Mouse (Mus musculus): ENCODE results near the gene Flot1. TPM values are rescaled to one million over a fixed set of nuclear protein-coding genes. Genes with fewer than 3 reads are reported as not detected.

The Flot1 gene
- polyA plus RNA-seq, 1 experiment from 2014 or later: 111 TPM

DNA sequence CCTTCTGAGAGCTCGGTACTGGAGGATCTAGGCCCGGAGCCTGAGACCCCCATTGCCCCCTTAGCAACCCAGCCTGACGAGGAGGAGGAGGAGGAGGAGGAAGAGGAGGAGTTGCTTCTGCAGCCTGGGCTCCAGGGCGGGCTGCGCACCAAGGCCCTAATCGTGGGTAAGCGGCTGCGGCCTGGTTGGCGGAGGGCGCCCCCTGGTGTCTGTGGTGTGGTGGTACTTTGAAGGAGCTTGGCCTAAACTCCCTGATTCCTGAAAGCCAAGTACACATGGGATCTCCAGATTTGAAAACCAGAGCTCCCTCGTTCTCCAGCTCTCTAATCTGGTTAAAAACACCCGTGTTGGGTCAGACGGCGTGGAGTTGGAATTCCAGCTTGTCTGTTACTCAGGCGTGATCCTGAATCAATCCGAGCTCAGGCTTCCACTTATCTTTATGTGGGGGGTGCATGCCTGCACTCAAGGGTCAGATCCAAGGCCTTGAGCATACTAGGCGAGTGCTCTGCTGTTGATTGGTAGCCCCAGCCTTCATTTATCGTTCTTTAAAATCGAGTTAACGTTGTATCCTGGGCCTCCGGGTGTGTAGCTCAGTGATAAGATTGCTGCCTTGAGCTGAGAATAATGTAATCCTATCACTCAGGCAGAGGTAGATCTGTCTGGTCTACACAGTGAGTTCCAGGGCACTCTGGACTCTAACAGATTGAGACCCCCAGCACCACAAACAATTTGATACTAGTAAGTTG lies 50.9 kb downstream of the Flot1 start:
- H3K4me2 ChIP-seq: peak overlapping the region; percentile 27
- 31% methylated on average over 21 of the region's 21 CpGs for WGBS
- 0 out of 2 replicates have a peak, but pooled peaks cover 2% of the 10 kb centered on the region for H3K9me3 ChIP-seq
- H3K27ac ChIP-seq (replicated peaks): 0 out of 2 replicates have a peak overlapping the region, but pooled peaks have one; percentile 20
- H3K36me3 ChIP-seq: peaks cover 24% of the 10 kb centered on the region
- ATAC-seq (ENCODE audit: low FRiP score, low read depth): no peak
- H3K27me3 ChIP-seq: no peaks in the 10 kb centered on the region
- no peak overlapping the region for H3K9ac ChIP-seq
- H3K4me3 ChIP-seq: peak overlapping the region; percentile 1; the same call in 1 of the 2 replicates
- H3K4me1 ChIP-seq (replicated peaks): peaks cover 50% of the 10 kb centered on the region

DNA sequence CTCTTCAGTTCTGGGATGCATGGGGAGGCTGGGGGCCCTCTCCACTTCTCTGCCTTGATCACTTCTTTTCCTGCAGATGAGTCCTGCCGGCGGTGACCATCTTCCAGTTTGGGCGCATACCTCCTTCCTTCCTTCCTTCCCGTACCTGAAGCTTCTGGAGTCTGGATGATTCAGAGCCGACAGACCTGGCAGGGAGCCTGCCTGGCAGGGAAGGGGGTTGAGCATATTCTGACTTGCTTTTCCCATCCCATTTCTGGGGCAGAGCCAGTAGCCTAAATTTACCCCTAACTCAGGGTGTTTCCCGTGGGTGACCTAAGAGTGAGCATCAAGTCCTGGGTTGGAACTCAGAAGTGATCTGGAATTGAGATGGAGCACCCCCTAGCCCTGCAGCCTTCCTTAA lies 51.7 kb downstream of the Flot1 start:
- Histone ChIP-seq H3K36me3 (peaks cover 24% of the 10 kb centered on the region), H3K9me3 (0 out of 2 replicates have a peak, but pooled peaks cover 2% of the 10 kb centered on the region), H3K4me1 (replicated peaks) (peaks cover 42% of the 10 kb centered on the region), H3K9ac (no peak overlapping the region), H3K27ac (replicated peaks) (no peak overlapping the region), H3K27me3 (no peaks in the 10 kb centered on the region), H3K4me2 (no peak overlapping the region), H3K4me3 (no peak overlapping the region)
- WGBS: 91% methylated on average over 6 of the region's 6 CpGs
- ATAC-seq (ENCODE audit: low FRiP score, low read depth): no peak

DNA sequence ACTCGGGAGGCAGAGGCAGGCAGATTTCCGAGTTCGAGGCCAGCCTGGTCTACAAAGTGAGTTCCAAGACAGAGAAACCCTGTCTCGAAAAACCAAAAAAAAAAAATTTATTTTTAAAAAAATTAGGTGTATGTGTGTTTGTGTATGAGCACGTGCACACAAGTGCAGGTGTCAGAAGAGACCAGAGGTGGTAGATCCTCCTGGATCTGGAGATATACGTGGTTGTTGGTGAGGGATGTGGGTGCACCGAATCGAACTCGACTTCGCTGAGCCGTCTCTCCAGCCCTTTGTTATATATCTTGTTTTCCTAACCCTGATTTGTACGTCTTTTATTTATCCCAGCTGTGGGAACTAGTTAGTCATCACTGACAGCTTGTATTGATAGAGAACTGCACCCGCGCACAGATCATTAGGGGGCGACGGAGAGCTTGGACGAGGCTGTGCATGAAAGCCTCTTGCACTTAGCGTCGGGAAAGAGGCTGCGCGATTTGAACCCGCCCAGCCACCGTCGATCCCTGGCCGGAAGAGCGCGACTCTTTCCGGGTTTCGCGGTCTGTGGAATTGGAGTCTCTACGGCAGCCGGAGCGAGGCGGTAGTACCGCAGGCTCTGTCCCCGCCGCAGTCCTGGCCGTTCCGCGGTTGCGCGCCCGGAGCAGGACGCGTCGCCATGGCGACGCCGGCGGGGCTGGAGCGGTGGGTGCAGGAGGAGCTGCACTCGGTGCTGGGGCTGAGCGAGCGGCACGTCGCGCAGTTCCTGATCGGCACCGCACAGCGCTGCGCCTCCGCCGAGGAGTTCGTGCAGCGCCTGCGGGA lies 56.4 kb downstream of the Flot1 start, which contains the start of gene Dhx16:
TSS of gene Dhx16 (plus strand) at position 575 of the 813 bp plus-strand sequence.
- ATAC-seq (ENCODE audit: low FRiP score, low read depth): peak; percentile 92
- Histone ChIP-seq H3K9me3 (no peaks in the 10 kb centered on the region), H3K27ac (replicated peaks) (peak within 1 kb of the TSS; percentile 71), H3K4me2 (peak within 1 kb of the TSS; percentile 72), H3K27me3 (no peaks in the 10 kb centered on the region), H3K9ac (peak within 1 kb of the TSS; percentile 70), H3K36me3 (peaks cover 47% of the 10 kb centered on the region), H3K4me1 (replicated peaks) (peaks cover 11% of the 10 kb centered on the region), H3K4me3 (peak within 1 kb of the TSS; percentile 77)
- 5% methylated on average over 66 of the region's 66 CpGs for WGBS

Small RNA genes lying within 50 kb of the gene (microRNA-seq; reads per million reads assigned to microRNA genes)
- not detected for gene Gm28033

Other genes with a start within 250 kb of the Flot1 start
- 0.44 and 0.59 TPM in 2 replicates for gene Sfta2, start 221.7 kb upstream of the Flot1 start, polyA plus RNA-seq (2015; fragmentation: Nextera tagmentation; extraction: Ambion mirVana)
- gene Gm9573, start 196.6 kb upstream of the Flot1 start, polyA plus RNA-seq (2015; fragmentation: Nextera tagmentation; extraction: Ambion mirVana): not detected in 2 replicates
- gene Mucl3, start 179.5 kb upstream of the Flot1 start, polyA plus RNA-seq (2015; fragmentation: Nextera tagmentation; extraction: Ambion mirVana): 0.17 TPM in 1 of 2 replicates, not detected in the other
- gene Vars2, start 155.6 kb upstream of the Flot1 start, polyA plus RNA-seq (2015; fragmentation: Nextera tagmentation; extraction: Ambion mirVana): 15.9 and 17.8 TPM in 2 replicates
- gene Gtf2h4, start 149.5 kb upstream of the Flot1 start, polyA plus RNA-seq (2015; fragmentation: Nextera tagmentation; extraction: Ambion mirVana): 23.7 and 24.8 TPM in 2 replicates
- gene Ddr1, start 118.6 kb upstream of the Flot1 start, polyA plus RNA-seq (2015; fragmentation: Nextera tagmentation; extraction: Ambion mirVana): 106 and 110 TPM in 2 replicates
- gene Ier3, start 1.5 kb upstream of the Flot1 start, polyA plus RNA-seq (2015; fragmentation: Nextera tagmentation; extraction: Ambion mirVana): 12.7 and 16.3 TPM in 2 replicates
- gene Tubb5, start 15.1 kb downstream of the Flot1 start, polyA plus RNA-seq (2015; fragmentation: Nextera tagmentation; extraction: Ambion mirVana): 1,681 and 1,706 TPM in 2 replicates
- gene Mdc1, start 18.3 kb downstream of the Flot1 start, polyA plus RNA-seq (2015; fragmentation: Nextera tagmentation; extraction: Ambion mirVana): 10.0 and 10.5 TPM in 2 replicates
- gene Nrm, start 38.1 kb downstream of the Flot1 start, polyA plus RNA-seq (2015; fragmentation: Nextera tagmentation; extraction: Ambion mirVana): 22.1 and 22.6 TPM in 2 replicates
- gene Ppp1r18, start 42.4 kb downstream of the Flot1 start, polyA plus RNA-seq (2015; fragmentation: Nextera tagmentation; extraction: Ambion mirVana): 21.1 and 24.7 TPM in 2 replicates
- gene Dhx16, start 56.6 kb downstream of the Flot1 start, polyA plus RNA-seq (2015; fragmentation: Nextera tagmentation; extraction: Ambion mirVana): 30.8 and 32.4 TPM in 2 replicates
- gene 2310061I04Rik, start 74.2 kb downstream of the Flot1 start, polyA plus RNA-seq (2015; fragmentation: Nextera tagmentation; extraction: Ambion mirVana): 63.7 and 68.6 TPM in 2 replicates
- 343 and 422 TPM in 2 replicates for gene Atat1, start 86.8 kb downstream of the Flot1 start, polyA plus RNA-seq (2015; fragmentation: Nextera tagmentation; extraction: Ambion mirVana)
- gene Mrps18b, start 93.2 kb downstream of the Flot1 start, polyA plus RNA-seq (2015; fragmentation: Nextera tagmentation; extraction: Ambion mirVana): 57.0 and 59.1 TPM in 2 replicates
- 41.1 and 43.0 TPM in 2 replicates for gene Ppp1r10, start 93.2 kb downstream of the Flot1 start, polyA plus RNA-seq (2015; fragmentation: Nextera tagmentation; extraction: Ambion mirVana)
- 76.1 and 81.0 TPM in 2 replicates for gene Abcf1, start 146.5 kb downstream of the Flot1 start, polyA plus RNA-seq (2015; fragmentation: Nextera tagmentation; extraction: Ambion mirVana)
- gene Gnl1, start 156.6 kb downstream of the Flot1 start, polyA plus RNA-seq (2015; fragmentation: Nextera tagmentation; extraction: Ambion mirVana): 62.7 and 65.5 TPM in 2 replicates
- gene Prr3, start 157.0 kb downstream of the Flot1 start, polyA plus RNA-seq (2015; fragmentation: Nextera tagmentation; extraction: Ambion mirVana): 89.0 and 92.9 TPM in 2 replicates
- gene H2-T24, start 197.3 kb downstream of the Flot1 start, polyA plus RNA-seq (2015; fragmentation: Nextera tagmentation; extraction: Ambion mirVana): 9.0 and 9.9 TPM in 2 replicates
- 4.8 and 6.6 TPM in 2 replicates for gene H2-T23, start 209.6 kb downstream of the Flot1 start, polyA plus RNA-seq (2015; fragmentation: Nextera tagmentation; extraction: Ambion mirVana)
- gene H2-T22, start 219.5 kb downstream of the Flot1 start, polyA plus RNA-seq (2015; fragmentation: Nextera tagmentation; extraction: Ambion mirVana): 7.4 and 7.9 TPM in 2 replicates
- not detected in 2 replicates for gene Gm6034, start 219.7 kb downstream of the Flot1 start, polyA plus RNA-seq (2015; fragmentation: Nextera tagmentation; extraction: Ambion mirVana)
- gene Gm11127, start 235.1 kb downstream of the Flot1 start, polyA plus RNA-seq (2015; fragmentation: Nextera tagmentation; extraction: Ambion mirVana): not detected in 2 replicates

Data from hindbrain, embryonic 15.5 days (tissue).